Mouse (Mus musculus) olfactory bulb, adult 2 months (tissue): ENCODE data around the gene Lsamp.

Experiments used
- CTCF ChIP-seq: fragments of 200-500 bp; IDR thresholded peaks from 2 replicates; pipeline ENCODE4 v1.5.1; 2012; ENCODE audit warnings: low read depth, mild to moderate bottlenecking, low read length, moderate library complexity; ENCODE audit not compliant: insufficient read depth
- POLR2A ChIP-seq: fragments of 200-500 bp; IDR thresholded peaks from 2 replicates; pipeline ENCODE4 v1.6.1; 2012; ENCODE audit warnings: mild to moderate bottlenecking, low read depth, low read length, moderate library complexity; ENCODE audit not compliant: insufficient read depth

DNA sequence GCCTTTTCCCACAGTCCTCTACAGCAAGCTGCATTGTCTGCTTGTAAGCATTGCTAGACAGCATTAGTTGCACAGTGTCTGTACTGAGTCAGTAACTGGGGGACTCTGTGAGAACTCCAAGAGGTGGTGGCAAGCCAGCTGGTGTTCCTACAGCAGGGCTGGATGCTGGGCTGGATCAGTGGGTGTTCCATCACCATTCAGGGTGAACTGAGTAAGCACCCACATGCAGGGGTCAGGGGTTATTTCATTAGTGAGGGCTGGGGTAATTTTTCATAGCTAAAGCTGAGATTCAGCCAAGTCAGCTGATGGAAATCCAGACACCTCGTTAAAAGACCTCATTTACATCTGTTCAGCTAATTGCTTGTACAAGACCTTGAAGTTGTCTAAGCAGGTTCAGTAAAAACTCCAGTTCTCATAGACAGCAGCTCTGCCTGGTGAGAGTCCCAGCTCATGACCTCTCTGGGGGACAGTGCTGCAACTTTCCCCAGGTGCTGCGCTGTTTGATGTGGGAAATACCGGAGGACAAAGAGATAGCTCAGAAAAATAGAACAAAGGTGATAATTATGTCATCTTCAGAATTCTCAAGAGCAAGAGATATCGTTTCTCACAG, 1928.5 kb downstream of the Lsamp start:
- TF ChIP-seq POLR2A, result no peak
- no peak for TF ChIP-seq CTCF
